ENCODE assay signal across 9 mouse cellular contexts in the genomic region with DNA sequence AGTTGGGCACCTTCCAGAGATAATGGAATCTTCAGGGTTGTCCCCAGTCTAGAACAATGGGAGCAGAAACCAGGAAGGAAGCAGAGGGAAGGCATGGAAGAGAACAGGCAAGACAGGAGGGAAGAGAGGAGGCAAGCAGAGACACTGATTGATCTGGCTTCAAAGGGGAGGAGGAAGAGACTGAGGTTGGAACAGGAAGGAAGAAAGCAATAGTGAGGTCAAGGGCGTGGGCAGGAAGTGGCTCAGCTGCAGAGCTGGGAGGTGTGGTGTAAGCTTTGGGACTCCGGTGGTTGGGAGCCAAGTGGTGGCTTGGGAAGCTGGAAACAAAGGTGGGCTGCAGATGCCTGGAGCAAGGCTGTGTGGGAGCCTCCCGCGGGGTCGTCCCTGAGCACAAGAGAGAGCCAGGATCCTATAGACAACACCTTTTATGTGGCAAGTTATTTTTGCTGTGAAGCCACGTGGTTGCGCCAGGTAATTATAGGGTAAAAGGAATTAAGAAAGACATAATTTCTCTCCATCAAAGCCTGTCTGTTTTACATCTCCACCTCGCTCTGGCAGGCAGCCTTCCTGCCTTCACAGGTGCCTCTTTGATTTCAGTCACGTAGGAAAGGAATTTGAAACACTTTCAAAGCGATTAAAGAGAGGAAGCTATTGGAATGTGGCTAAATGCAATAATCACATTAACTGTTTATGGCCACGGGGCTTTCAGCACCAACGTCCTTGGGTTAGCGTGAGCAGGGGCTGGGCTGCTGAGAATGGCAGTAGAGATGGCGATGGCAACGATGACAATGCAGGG.
DNase-seq lines count a peak whose midpoint lies in the region; ATAC-seq and TF ChIP-seq lines count a peak whose summit lies in the region.
"Had no signal": no experiment of that assay in that cellular context is flagged by ENCODE, and none has a peak within 500 bp of the region (broad histone marks: within the 10 kb centered on the region; RNA-seq: fewer than 3 reads in every experiment).

No protein-coding gene starts in this region.

- no peak for ATAC-seq in limb, embryonic 14.5 days (ENCODE audit: low FRiP score, low read depth)
- peak; percentile 43; the same call in 1 of the 2 replicates for ATAC-seq in kidney, embryonic 15.5 days (replicated peaks; ENCODE audit: low FRiP score)
- ATAC-seq in inflammation-experienced regulatory T-cells, adult 6 months, result no peak

- DNase-seq in limb, embryonic 14.5 days (ENCODE audit: low spot score), result peak; percentile 2
- DNase-seq in limb, embryonic 10.5 days (ENCODE audit: low spot score), result no peak
- peak; percentile 27 for DNase-seq in embryonic facial prominence, embryonic 10.5 days (ENCODE audit: low spot score)
- peak; percentile 38 to 66 for DNase-seq in lung, postnatal 4 days
- no peak for DNase-seq in spleen, postnatal 10 days (ENCODE audit: low spot score in 2 of 2)
- DNase-seq: liver, embryonic 13.5 days had no signal

- H3K27me3 ChIP-seq in limb, embryonic 14.5 days (ENCODE audit: control insufficient read depth, insufficient read depth, low read length), result no peaks in the 10 kb centered on the region
- H3K27me3 ChIP-seq in limb, embryonic 10.5 days (ENCODE audit: low read depth, poor library complexity, severe bottlenecking), result no peaks in the 10 kb centered on the region
- H3K27me3 ChIP-seq in embryonic facial prominence, embryonic 10.5 days (replicated peaks; ENCODE audit: low read depth, poor library complexity, severe bottlenecking), result no peaks in the 10 kb centered on the region
- no peaks in the 10 kb centered on the region for H3K27me3 ChIP-seq in kidney, embryonic 15.5 days
- H3K27me3 ChIP-seq: liver, embryonic 13.5 days; neural tube, embryonic 12.5 days had no signal

- no peaks in the 10 kb centered on the region for H3K36me3 ChIP-seq in limb, embryonic 14.5 days (ENCODE audit: control insufficient read depth, insufficient read depth, low read length)
- no peaks in the 10 kb centered on the region for H3K36me3 ChIP-seq in limb, embryonic 10.5 days
- H3K36me3 ChIP-seq in embryonic facial prominence, embryonic 10.5 days (replicated peaks), result no peaks in the 10 kb centered on the region
- H3K36me3 ChIP-seq in kidney, embryonic 15.5 days, result no peaks in the 10 kb centered on the region
- H3K36me3 ChIP-seq: liver, embryonic 13.5 days; neural tube, embryonic 12.5 days had no signal

- no peak overlapping the region for H3K4me2 ChIP-seq in limb, embryonic 14.5 days (replicated peaks; ENCODE audit: low read depth, low read length, severe bottlenecking)
- 0 out of 2 replicates have a peak overlapping the region, but pooled peaks have one; percentile 12 for H3K4me2 ChIP-seq in kidney, embryonic 15.5 days
- H3K4me2 ChIP-seq: liver, embryonic 13.5 days; neural tube, embryonic 12.5 days had no signal

- H3K27ac ChIP-seq in limb, embryonic 14.5 days (replicated peaks; ENCODE audit: low read depth, low read length), result no peak overlapping the region
- no peak overlapping the region for H3K27ac ChIP-seq in limb, embryonic 10.5 days
- no peak overlapping the region for H3K27ac ChIP-seq in embryonic facial prominence, embryonic 10.5 days (replicated peaks)
- H3K27ac ChIP-seq in kidney, embryonic 15.5 days, result peak overlapping the region; percentile 52
- H3K27ac ChIP-seq: liver, embryonic 13.5 days; neural tube, embryonic 12.5 days had no signal

- no peak for TF ChIP-seq POLR2A in limb, embryonic 14.5 days (IDR thresholded peaks at IDR 0.05; ENCODE audit: borderline replicate concordance, extremely low read depth, insufficient read depth, insufficient read length)

- H3K4me3 ChIP-seq in limb, embryonic 14.5 days (replicated peaks; ENCODE audit: low read length), result no peak overlapping the region
- H3K4me3 ChIP-seq in limb, embryonic 10.5 days, result no peak overlapping the region
- H3K4me3 ChIP-seq in embryonic facial prominence, embryonic 10.5 days, result no peak overlapping the region
- H3K4me3 ChIP-seq in kidney, embryonic 15.5 days (replicated peaks), result no peak overlapping the region
- H3K4me3 ChIP-seq: liver, embryonic 13.5 days; neural tube, embryonic 12.5 days had no signal

- no peak overlapping the region for H3K9ac ChIP-seq in limb, embryonic 14.5 days (ENCODE audit: low read depth, low read length, severe bottlenecking)
- no peak overlapping the region for H3K9ac ChIP-seq in kidney, embryonic 15.5 days
- H3K9ac ChIP-seq: liver, embryonic 13.5 days; neural tube, embryonic 12.5 days had no signal

- 24% methylated on average over 15 of the region's 15 CpGs for WGBS in limb, embryonic 14.5 days
- WGBS in limb, embryonic 10.5 days, result 56% methylated on average over 15 of the region's 15 CpGs
- WGBS in embryonic facial prominence, embryonic 10.5 days, result 63% methylated on average over 15 of the region's 15 CpGs
- WGBS in kidney, embryonic 15.5 days, result 46% methylated on average over 15 of the region's 15 CpGs

- peaks cover 2% of the 10 kb centered on the region; the same call in 1 of the 2 replicates for H3K4me1 ChIP-seq in limb, embryonic 14.5 days (ENCODE audit: control insufficient read depth, insufficient read depth, low read length)
- H3K4me1 ChIP-seq in limb, embryonic 10.5 days, result peaks cover 32% of the 10 kb centered on the region
- H3K4me1 ChIP-seq in embryonic facial prominence, embryonic 10.5 days, result peaks cover 37% of the 10 kb centered on the region
- H3K4me1 ChIP-seq in kidney, embryonic 15.5 days, result peaks cover 49% of the 10 kb centered on the region
- H3K4me1 ChIP-seq: liver, embryonic 13.5 days had no signal

- no peaks in the 10 kb centered on the region for H3K9me3 ChIP-seq in limb, embryonic 14.5 days (ENCODE audit: control insufficient read depth, low read length)
- no peaks in the 10 kb centered on the region for H3K9me3 ChIP-seq in limb, embryonic 10.5 days (replicated peaks)
- H3K9me3 ChIP-seq in embryonic facial prominence, embryonic 10.5 days, result no peaks in the 10 kb centered on the region
- no peaks in the 10 kb centered on the region for H3K9me3 ChIP-seq in kidney, embryonic 15.5 days (replicated peaks)
- H3K9me3 ChIP-seq: liver, embryonic 13.5 days; neural tube, embryonic 12.5 days had no signal

Comparison
In these comparisons a context has a peak if more than half of its experiments do, and no peak if none do; other contexts are left out.
1. DNase-seq: peak in limb, embryonic 14.5 days (single experiment), embryonic facial prominence, embryonic 10.5 days (single experiment) and lung, postnatal 4 days (2 of 2); none in limb, embryonic 10.5 days (single experiment) and spleen, postnatal 10 days (0 of 2).